Mouse (Mus musculus) liver, postnatal 0 days (tissue): ENCODE results near the gene Zfp651.

Experiments
- CTCF ChIP-seq: sonication (generic); IDR thresholded peaks from 2 replicates; pipeline ENCODE4 v1.5.1; 2016; ENCODE audit warnings: antibody characterized with exemption, low read depth
- EP300 ChIP-seq: IDR thresholded peaks from 2 replicates; pipeline ENCODE4 v1.6.1; 2016; ENCODE audit warnings: antibody characterized with exemption, low read depth, mild to moderate bottlenecking

- TF ChIP-seq CTCF (no peak), EP300 (no peak)
Observed at GRCm38 (mm10) chr9:121762761-121763160, 3.6 kb downstream of the Zfp651 start.
